8 mouse cellular contexts compared by ENCODE assay signal in genomic region chr9:77917622-77918131, GRCm38 (mm10). TPM values are rescaled to one million over a fixed set of nuclear protein-coding genes. Genes with fewer than 3 reads are reported as not detected.
DNase-seq lines count a peak whose midpoint lies in the region; ATAC-seq lines count a peak whose summit lies in the region.

No protein-coding gene starts in this region.

- ATAC-seq in hindbrain, embryonic 15.5 days (ENCODE audit: low FRiP score, low read depth), result peak; percentile 66
- ATAC-seq in erythroid progenitor cell, adult 5-6 weeks (replicated peaks; ENCODE audit: low FRiP score, poor library complexity, severe bottlenecking), result no peak

- no peaks in the 10 kb centered on the region for H3K36me3 ChIP-seq in hindbrain, embryonic 15.5 days

- H3K27me3 ChIP-seq in hindbrain, embryonic 15.5 days, result no peaks in the 10 kb centered on the region

- no peaks in the 10 kb centered on the region for H3K9me3 ChIP-seq in hindbrain, embryonic 15.5 days

- peaks cover 20% of the 10 kb centered on the region for H3K4me1 ChIP-seq in hindbrain, embryonic 15.5 days (replicated peaks)

- peak overlapping the region; percentile 92 for H3K27ac ChIP-seq in hindbrain, embryonic 15.5 days (replicated peaks)

- H3K9ac ChIP-seq in hindbrain, embryonic 15.5 days, result peak overlapping the region; percentile 71

- peak overlapping the region; percentile 72 for H3K4me3 ChIP-seq in hindbrain, embryonic 15.5 days

- WGBS in hindbrain, embryonic 15.5 days, result under 1% methylated on average over 45 of the region's 45 CpGs

- H3K4me2 ChIP-seq in hindbrain, embryonic 15.5 days, result peak overlapping the region; percentile 92

- intact Hi-C loops in gastrocnemius, postnatal 14 days (cut with DNase I; ENCODE audit: low total_unique reads), result loop anchor here (10.0 kb wide), 1 partner anchor 103 kb away; no protein-coding TSS in a partner anchor

- peak; percentile 28 for DNase-seq in gastrocnemius, postnatal 14 days
- DNase-seq in gastrocnemius, adult 8-10 months (ENCODE audit: low spot score in 2 of 2), result no peak
- DNase-seq in thymus, postnatal 25 days, result peak; percentile 56
- no peak for DNase-seq in thymus, postnatal 4 days
- peak; percentile 29 for DNase-seq in mesoderm, embryonic 11.5 days (ENCODE audit: low read depth, low spot score)
- DNase-seq in Muller cell, postnatal 12 days (ENCODE audit: inconsistent ontology term), result no peak

RNA-seq across cellular contexts. Expression of gene Elovl5, which starts 0.5 kb away (rescaled TPM):
- total RNA-seq in gastrocnemius, postnatal 14 days (2021), result 10 to 100 TPM; 21.7 to 23.4 TPM
- total RNA-seq in gastrocnemius, adult 8-10 months (2022), result 1 to 10 TPM; 5.3 to 6.6 (median 5.7) TPM
- 62.3 and 67.1 TPM in 2 replicates for polyA plus RNA-seq in hindbrain, embryonic 15.5 days (2015; fragmentation: Nextera tagmentation; extraction: Ambion mirVana)
- 10.5 and 16.2 TPM in 2 replicates for total RNA-seq in erythroid progenitor cell, adult 5-6 weeks (2015; ENCODE audit: low replicate concordance)
- 10.4 and 10.9 TPM in 2 replicates for total RNA-seq in erythroid progenitor cell, adult 5-6 weeks (2017; ENCODE audit: low replicate concordance)

Comparison
In these comparisons a context has a peak if more than half of its experiments do, and no peak if none do; other contexts are left out.
1. DNase-seq: peak in gastrocnemius, postnatal 14 days (single experiment), thymus, postnatal 25 days (single experiment) and mesoderm, embryonic 11.5 days (single experiment); none in gastrocnemius, adult 8-10 months (0 of 2), thymus, postnatal 4 days (single experiment) and Muller cell, postnatal 12 days (single experiment).